Mouse (Mus musculus) kidney, postnatal 36 days (tissue): Measurements from ENCODE around the gene Scimp.
A peak's percentile ranks its signal among the peaks of the same experiment; 100 is the strongest.
"Not testable (repeated sequence)": the region's sequence is repeated elsewhere in the genome, so short reads cannot be mapped to it uniquely, and the experiment has no call there.

Experiments
- DNase-seq, 2 experiments: peaks; one replicate each; pipeline ENCODE4 v3.0.0; 2021 to 2022; ENCODE audit warnings: mixed read lengths in 2 of 2

The Scimp gene

DNA sequence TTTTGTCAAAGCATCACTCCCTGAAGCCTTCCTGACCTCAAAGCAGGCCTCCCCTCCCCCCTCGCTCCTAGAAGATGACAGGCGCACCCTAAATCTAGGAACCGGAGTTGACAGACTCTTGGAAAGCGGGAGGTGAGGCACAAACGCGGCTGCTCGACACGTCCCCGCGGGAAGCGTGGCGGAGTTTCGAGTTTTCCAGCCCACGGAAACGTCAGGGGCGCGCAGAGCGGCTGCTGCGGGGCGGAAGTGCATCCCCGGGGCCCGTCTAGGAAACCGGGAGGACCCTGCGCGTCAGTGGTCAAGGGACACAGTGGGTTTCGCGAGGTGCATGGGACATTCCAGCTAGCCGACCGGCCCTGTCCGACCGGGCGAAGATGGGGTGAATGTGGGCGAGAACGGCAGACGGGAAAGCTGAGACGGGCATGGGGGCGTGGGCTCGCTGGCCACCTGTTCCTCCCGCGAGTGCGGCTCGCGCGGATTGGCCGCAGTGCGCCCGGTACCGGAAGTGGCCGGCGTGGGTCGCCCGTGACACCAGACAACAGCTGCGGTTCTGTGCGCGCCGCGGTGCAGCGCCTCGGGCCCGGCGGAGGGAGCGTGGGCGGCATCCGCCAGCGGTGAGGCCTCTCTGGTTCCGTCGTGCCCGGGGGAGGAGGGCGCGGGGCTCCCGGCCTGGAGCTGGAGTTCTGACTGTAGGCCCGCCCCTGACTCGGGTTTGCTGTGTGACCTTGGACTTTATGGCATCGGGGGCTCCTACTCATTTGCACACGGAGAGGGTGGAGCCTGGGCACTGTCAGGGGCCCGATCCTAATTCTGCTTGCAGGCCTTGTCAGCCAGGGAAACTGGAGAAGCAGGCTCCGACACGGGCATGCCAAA is 48.2 kb downstream of the Scimp start, which contains the start of gene Zfp3:
Gene Zfp3 (plus strand): TSS at position 274 of the 873 bp plus-strand sequence.
- peak; percentile 82 to 90 for DNase-seq

DNA sequence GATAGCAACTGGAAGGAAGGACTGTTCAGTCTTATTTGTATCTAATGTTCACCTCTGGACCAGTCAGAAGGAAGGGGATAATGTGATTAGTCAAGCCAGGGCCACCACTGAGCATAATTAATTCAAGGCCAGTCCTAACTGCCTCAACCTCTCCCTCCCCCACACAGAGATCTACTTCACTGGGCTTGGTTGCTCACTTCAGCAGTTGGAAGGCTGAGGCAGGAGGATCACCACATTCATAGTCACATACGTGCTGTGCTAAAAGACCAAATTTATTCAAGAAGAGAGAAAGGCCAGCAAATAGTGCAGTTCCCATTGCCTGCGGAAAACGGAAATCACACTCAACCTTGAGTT is 48.8 kb downstream of the Scimp start:
- DNase-seq, result no peak

DNA sequence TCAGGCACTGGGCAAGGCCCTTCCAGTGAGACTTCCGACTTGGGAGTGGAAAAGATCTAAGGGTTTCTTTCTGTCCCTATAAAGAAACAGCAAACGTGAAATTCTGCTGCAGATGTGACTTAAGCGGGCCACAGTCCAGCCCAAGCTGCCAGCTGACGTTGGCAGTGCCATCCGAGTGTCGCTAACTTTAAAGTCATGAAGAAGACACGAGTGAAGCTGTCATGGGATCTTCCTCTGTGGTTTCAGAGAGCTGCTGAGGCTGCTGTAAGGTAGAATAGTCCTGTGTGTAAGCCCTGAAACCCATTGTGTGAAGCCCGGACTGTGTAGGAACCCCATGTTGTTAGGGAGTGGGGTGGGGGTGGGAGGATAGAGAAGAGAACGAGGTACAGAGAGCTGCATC is 49.7 kb downstream of the Scimp start:
- no peak for DNase-seq

DNA sequence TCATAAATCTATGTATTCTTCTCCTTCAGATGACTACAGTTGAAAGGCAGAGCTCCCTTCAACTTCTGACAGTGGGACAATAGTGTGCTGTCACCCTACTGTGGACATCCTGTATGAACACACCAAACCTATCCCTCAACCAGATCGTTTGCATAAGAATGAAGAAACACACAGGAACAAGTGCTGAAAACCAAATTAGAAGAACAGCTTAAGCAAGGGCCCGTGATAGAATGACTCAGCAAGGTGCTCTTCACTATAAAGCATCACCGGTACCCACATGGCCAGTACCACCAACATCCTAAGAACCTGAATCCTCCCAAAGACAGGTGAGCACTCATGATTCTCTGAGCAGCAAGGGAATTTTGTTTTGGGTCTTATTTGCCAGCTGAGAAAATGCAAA is 51.9 kb downstream of the Scimp start:
- not testable (repeated sequence) for DNase-seq

DNA sequence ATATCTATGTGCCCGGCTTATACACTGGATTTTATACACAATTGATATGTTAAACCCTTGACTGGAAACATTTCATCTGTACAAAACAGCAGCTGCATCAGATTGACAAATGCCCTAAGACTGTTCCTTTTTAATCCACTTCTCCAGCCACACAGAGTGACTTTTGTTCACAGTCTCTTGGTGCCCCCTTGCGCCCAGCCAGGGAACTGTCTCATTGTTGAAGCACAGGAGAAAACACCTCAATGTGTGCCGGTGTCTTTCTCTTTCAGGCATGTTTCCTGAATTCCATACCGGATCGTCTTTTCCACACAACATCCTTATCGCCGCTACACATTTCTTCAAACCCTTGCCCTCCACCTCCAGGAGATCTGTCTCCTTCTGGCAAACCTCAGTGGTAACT is 56.7 kb downstream of the Scimp start:
- peak; percentile 78 to 93 for DNase-seq

DNA sequence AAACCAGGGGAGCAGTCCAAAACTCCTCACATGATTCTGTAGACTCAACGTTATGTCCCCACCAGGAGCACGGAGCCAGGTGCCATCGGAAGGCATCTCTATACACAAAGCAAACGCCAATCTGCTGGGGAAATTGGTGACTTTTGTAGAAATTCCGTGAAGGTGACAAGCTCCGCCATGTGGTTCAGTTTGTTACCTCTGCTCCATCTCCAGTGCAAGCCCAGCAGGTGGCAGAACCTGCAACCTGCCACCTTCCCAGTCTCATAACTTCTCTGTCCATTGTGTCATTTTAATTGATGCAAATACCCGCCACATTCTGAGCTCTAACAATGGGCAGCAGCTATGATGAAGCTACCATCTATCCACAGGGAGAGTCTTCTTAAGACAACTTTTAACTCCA is 57.4 kb downstream of the Scimp start:
- no peak for DNase-seq

DNA sequence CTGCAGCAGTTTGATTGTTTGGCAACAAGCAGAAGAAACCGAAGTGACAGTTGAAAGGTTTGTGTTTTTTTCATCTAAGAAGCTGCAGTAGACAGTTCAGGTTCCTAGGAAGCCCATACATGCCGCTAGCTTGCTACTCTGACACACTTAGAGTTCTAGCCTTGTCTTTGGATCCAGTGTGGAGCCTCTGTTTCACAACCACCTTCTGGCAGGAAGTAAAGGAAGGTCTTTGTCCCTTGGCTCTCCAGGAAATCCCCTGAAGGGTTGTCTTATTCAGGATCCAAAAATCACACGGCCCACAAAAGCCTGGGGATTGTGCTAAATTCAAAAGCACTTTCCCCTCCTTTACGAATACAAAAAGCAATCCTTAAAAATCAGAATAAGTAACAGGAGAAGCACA is 57.9 kb downstream of the Scimp start:
- DNase-seq, result no peak

DNA sequence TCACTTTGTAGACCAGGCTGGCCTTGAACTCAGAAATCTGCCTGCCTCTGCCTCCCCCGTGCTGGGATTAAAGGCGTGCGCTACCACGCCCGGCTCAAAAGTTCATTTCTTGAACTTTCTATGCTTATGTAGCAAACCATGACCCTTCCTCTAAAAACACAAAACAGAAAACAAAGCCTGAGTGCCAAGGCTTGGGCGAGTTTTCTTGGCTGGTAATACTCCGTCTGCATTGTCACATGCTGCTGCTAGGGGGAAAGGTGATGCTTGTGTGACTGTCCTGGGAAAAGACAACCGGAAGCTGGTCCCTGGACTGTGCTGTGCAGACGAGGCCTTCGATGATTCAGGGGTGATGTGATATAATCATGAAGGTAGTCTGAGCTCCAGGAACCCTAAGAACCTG is 59.2 kb downstream of the Scimp start:
- no peak for DNase-seq

DNA sequence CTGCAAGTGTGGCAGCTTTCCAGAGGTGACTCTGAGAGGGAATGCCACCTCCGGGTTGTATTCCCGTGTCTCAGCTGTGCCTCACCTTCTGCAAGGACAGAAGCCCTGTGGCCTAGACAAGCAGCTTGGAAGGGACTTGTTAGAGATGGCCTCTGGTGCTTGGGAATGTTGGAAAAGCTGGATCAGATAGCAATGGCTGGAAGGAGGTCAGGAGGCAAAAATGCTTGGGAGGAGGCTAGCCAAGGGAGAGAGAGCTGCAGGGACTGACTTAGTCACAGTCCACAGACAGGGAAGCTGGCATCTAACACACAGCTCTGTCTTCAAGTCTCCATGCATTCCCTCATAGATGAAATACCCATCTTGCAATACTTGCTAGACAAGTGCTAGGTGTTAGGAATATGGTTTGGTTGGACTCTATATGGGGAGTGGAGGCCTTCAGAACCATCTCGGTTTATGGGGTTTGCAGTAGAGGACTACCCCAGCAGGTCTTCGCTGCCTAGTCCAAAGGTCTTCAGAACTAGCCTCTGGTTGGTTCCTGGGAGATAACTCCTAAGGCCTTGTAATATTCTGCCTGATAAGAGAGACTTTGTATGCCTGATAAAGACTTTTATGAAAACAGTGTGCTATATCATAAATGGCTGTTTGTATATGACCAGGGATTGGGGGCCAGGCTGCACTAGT is 59.9 kb downstream of the Scimp start:
- DNase-seq, result no peak

DNA sequence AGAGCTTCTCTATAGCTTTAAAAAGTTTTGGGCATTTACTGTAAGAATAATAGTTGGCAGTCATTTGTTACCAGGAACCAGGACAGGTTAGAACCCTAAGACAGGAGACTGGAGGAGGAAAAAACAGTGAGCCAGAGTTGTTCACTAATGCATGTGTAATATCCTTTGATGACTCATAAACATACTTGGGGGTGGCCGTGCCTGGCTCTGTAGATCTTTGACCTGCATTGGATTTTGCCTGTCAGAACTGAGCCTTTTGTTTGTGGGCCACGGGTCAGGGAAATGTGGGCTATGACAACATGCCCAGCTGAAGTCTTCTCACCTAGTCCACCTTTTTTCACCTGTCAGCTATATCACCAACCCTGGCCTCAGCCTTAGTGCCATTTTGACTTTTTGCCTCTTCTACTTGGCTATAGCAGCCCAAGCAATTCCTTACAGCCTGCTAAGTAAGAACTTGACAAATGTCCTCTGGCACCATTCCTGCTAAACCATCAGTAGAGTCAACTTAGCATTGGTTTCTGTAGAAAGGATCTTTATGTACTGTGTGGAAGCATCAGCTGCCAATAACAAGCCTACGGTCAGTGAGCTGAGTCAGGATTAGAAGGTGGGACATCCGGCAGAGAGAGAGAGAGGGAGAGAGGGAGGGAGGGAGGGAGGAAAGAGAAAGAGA is 64.4 kb downstream of the Scimp start:
- no peak for DNase-seq

DNA sequence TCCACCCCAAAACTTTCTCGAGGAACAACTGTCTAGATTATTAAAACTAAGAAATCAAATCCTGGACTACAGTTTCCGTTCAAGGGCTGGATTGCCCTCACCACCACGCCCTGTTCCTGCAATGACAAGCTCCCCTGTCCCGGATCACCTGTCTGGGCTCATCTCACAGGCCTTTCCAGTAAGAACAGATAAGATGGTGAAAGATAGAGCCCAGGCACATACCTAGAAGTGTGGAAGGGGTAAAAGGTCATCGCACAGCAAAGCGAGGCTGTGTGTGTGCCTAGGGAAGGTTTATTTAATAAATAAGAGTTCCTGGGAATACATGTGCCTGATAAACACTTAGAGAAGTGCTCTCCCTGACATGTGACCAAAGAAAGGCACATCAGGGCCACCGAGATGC is 66.8 kb downstream of the Scimp start:
- DNase-seq, result no peak

DNA sequence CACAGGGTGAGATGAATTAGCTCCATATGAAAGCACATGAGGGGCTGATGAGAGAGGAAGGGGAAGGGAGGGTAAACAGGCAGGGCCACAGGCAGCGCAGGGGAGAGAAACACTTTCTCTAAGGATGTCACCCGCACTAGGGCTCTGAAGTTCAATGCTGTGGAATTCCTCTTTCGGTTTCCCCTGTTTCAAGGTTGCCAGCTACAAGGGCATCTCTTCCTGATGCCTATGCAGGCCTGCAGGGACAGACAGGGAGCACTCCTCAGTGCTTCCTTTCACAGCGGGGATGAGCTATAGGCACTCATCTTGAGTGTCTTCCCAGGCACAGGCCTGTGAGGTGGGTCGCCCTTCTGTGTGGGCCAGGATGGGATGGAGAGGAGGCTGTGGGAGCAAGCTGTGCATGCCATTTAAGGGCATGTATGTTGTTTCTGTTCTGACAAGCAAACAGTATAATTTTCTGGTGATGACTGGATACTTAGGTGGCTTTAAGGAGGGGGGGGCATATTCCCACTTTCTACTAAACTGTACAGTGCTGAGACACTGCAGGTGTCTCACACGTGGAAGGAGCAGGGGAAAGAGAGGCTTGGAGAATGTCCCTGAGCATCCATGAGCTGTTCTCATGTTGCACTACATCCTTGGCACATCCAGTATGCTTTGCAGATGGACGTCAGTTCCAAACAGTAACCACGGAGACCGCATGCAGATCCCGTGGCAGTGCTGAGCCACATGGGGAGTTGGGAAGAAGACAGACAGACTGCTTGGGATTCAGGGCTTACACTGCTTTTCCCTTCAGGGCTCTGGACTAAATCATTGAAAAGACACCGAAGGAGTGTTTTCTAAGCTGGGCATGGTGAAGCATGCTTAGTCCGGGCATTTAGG is 69.6 kb downstream of the Scimp start:
- no peak for DNase-seq

DNA sequence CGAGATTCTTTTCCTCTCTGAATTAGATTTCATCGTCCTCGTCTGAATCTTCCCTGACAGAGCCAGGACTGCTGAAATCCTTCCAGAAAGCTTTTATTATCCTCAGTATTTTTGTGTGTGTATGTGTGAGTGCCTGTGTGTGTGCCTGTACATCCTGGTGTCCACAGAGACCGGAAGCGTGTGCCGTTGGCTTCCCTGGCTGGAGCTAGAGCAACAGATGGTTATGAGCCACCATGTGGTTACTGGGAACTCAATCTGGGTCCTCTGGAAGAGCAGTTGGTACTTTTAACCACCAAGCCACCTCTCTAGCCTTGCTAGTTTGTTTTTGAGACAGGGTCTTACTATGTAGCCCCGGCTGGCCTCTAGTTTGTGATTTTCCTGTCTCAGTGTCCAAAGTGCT is 70.3 kb downstream of the Scimp start:
- no peak for DNase-seq

DNA sequence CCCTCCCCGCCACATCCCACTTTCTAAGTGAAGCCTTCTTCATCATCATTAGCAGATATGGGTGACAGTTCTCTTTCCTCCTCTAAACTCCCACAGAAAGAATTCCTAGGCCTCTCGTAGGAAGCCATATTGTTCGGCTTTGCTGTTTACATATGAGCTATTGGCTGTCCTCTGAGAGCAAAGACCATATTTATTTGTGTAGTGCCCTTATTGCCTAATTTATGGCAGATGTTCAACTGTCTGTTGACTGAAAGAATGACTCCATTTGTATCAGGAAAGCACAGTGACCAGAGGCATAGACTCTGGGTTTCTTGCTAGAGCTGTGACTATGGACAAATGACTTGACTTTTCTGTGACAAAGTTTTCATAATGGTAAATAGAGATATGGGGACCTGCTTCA is 70.8 kb downstream of the Scimp start:
- no peak for DNase-seq
